Mouse (Mus musculus) left cerebral cortex, adult 9 months (tissue): ENCODE results near the gene Oas1d.
"Not testable (repeated sequence)": the region's sequence is repeated elsewhere in the genome, so short reads cannot be mapped to it uniquely, and the experiment has no call there.

Experiments
- DNase-seq, 2 experiments: peaks; one replicate each; pipeline ENCODE4 v3.0.0; 2022; ENCODE audit warnings: low spot score in 2 of 2

Oas1d gene

DNA sequence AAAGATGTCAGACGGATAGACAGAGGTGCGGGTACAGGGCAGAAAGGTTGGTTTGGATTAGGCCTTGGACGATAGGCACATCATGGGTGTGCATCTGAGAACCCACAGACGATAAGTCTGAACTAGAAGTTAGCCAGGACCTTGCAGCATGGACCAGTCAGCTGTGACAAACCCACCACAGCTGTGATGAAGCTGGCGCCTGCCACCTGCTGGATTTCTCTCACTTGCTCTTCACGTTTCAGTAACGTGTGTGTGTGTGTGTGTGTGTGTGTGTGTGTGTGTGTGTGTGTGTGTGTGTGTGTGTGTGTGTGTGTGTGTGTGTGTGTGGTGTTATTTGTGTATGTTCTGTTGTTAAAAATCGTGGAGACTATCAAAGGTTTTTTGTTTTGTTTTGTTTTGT lies at the start of gene Oas1d:
Oas1d (plus strand) TSS at position 333 of the 400 bp plus-strand sequence.
- DNase-seq, result not testable (repeated sequence)

DNA sequence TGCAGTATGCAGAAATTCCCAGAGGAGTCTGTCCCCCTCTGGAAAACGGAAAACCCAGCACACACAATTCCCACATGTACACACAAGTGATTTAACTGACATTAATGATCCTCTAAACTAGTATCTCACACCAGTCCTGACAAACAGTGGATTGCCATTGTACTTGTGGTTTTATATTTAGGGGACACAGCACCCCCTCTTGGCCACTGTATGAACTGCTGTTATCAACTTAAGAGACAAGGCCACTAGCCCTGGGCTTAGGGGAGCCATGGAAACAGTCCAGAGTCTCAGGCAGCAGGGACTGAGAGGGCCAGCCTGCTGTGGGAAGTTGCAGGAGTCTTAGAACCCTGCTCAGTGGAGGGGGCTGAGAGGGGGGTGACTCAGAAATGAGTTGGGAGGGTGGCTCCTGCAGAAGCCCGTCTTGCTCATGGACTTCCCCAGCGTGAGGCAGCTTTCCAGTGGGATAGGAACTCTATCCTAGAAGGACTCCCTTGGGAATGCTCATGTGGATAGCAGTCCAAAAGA lies 48.9 kb upstream of the Oas1d start:
- no peak for DNase-seq

DNA sequence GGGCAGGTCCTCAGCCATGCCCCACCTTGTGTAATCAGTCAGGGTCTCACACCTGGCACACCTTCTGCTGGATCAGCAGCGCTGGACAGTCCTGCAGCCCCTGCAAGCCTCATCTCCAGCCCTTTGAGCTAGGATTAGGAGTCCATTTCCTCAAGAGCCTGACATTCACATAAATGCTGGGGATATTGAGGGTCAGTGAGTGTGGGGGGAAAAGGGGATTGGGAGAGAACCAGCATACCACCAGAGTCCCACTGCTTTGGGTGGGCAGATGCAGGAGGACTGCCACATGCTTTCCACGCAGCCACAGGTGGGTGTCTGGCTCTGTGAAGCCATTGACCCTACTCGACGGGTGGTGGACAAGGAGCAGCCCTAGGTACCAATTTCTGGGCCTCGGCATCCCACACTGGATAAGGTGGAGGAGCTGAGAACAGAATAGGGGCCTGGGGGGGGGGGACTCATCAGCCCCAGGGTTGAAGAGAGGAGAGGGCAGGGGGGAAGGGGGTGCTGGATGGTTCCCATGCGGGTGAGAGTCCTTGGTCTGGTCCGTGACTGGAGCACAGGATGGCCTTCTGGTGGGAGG lies 44.8 kb upstream of the Oas1d start:
- DNase-seq, result no peak

DNA sequence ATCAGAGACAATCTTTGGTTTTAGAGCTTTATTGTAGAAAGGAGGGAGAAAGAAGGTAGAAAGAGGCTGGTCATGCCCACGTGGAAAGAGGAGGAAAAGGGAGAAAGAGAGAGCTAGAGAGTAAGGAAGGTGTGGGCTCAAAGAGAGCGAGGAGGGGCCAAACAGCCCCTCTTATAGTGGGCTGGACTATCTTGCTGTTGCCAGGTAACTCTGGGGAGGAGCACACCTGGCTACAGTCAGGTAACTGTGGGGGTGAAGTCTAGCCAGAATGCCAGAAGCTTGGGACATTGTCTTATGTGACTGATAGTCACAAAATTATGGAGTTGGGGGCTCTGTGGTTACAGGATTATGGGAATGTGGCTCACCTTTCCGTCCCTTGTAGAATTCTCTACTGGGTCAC lies 44.3 kb upstream of the Oas1d start:
- no peak for DNase-seq

DNA sequence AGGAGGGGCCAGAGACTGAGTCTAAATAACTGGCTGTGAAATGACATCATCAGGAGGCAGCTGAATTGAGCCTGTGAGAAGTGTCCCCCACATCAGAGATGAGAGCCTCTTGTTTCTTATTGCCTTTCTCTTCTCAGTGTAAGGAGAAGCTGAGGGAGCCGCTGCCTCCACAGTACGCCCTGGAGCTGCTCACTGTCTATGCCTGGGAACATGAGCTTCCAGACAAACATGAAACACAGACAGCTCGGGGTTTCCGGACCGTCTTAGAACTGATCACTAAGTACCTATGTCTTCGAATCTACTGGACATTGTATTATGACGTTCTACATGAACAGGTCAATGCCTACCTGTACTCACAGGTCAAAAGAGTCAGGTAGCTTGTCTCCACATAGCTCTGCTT lies 43.6 kb upstream of the Oas1d start:
- DNase-seq, result peak in 1 of 2 experiments; percentile 11

DNA sequence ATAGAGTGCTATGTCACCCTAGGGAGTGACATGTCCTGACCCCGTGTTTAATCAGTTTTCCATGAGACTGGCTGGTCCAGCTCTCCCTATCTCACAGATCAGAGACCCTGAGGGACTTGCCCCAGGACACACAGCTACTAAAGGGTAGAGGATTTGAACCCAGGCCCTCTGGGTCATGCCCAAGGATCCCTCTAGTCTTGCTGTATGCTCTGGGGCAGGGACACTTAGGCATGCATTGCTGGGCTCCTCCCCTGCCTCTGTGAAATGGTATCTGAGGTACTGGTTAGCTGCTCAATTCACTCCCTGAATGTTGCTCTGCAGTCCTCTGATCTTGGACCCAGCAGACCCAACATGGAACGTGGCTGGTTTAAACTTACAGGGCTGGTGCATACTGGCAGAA lies 42.9 kb upstream of the Oas1d start:
- DNase-seq, result no peak

DNA sequence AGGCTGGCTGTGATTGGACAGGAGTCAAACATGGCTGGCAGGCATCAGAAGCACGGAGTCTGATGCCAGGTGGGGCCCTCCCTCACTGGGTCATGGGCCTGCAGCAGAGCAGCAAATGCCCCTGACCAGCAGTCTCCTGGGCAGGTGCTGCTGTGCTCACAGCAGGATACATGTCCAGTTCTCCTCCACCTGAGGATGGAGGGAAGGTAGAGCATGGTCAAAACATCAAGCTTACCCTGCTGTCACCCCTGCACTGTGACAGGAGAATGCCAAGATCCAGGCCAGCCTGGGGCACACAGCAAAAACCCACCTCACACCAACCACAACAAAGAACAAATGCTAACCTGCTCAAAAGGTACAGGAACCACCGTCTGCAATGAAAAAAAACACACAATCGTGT lies 37.5 kb upstream of the Oas1d start:
- not testable (repeated sequence) for DNase-seq

DNA sequence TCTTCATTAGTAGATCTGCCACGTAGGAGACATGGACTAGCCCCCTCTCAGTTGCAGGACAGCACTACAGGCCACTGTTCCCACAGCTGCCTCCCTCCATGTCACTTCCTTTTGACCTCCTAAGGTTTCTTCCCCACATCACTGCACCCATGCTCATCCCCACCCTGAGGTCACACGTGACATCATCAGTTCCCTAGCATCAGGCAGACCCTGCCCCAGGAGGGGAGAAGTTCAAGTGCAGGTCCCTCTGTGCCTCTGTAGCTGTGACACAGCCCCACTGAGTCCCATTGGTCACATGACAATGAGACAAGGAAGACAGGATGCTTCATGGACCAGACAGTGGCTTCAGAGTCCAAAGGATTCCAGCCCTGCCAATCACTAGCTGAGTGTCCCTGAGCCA lies 36.9 kb upstream of the Oas1d start:
- not testable (repeated sequence) for DNase-seq

DNA sequence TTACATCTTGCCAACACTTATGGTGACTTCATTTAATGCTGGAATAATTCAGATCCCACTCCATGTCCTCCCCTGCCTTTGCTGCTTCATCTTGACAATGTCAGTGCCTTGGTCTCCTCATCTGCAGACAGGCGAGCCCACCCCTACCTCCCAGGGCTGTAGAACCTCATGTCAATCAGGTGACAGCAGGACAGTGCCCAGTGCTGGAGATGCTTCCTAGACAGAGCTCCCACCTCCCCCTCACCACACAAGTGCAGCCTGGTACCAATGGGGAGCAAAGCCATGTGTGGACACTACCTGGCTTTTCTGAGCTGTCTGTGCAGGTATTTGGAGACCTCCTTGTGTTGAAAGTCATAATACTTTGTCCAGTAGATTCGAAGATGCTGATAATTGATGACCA lies 35.5 kb upstream of the Oas1d start:
- not testable (repeated sequence) for DNase-seq

DNA sequence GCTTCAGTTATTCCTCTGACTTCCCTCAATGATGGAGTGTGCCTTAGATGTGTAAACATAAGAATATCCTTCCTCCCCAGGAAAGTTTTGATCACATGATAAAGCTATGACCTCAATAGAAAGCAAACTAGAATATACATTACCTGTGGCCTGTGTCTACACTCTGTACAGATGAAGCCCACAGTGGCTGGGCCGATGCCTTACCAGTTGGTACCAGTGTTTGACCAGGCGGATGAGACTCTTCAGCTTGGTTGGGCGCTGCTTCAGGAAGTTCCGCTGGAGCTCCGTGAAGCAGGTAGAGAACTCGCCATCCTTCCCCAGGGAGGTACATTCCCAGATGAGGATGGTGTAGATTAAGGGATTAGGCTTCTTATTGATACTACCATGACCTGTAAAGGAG lies 32.7 kb upstream of the Oas1d start:
- DNase-seq, result not testable (repeated sequence)

DNA sequence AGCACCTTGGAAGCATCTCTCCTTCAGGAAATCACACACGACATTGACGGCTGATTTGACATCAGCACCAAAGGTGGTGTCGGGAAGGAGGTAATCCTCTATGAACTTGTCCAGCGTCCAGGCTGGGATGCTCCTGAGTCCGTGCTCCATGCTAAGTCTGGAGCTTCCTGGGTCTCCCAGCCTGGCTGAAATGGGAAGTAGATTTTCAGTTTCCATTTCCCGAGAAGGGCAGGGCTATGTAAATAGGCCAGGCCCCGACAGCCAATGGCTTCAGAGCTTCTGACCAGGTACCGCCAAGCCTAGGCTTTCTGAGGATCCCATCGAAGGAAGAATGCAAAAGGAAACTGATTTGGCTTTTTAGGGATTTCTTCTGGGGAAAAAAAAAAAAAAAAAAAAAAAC lies 26.9 kb upstream of the Oas1d start, which contains the start of gene Oas1g:
Oas1g (minus strand) TSS at position 201 of the 400 bp plus-strand sequence.
- DNase-seq, result not testable (repeated sequence)

DNA sequence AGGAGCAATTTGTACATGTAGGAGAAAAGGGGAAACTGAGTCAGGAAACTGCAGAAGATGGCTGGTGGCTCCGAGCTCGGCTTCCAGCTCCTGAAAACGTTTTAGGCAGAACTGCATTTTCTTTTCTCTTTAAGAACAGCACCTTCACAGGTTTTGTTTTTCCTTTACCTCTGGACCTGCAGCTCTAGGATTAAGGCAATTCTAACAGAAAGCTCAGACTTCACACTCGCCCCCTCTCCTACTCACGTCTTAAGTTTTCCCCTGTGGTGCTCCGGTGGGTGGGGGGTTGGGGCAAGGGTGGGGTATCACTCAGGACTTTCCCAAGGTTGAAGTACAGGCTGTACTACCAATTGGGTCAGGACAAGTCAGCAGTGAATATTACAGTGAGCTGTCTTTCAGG lies 26.5 kb upstream of the Oas1d start:
- no peak for DNase-seq

DNA sequence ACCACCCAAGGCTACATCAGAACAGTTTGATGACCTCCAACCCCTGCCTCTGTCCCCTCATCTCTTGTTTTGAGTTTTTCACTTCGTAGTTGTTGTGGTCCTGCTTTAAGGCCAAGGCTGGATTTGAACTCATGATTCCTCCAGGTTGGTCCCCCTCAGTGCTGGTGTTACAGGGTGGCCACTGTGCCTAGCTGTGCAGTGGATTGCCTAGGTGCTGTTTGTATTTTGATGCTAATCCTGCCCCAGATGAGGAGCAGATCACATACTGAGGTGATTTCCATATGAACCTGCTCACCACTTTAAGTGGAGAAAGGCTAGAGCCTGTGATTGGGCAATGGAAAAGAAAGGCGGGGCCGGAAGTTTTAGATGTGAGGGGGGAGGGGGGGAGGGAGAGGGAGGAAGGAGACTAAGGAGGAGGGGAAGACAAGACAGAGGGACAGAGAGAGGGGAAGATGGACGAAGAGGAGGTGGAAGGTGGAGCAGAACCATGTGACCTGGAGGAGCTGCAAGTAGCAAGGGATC lies 26.0 kb upstream of the Oas1d start:
- DNase-seq, result not testable (repeated sequence)

DNA sequence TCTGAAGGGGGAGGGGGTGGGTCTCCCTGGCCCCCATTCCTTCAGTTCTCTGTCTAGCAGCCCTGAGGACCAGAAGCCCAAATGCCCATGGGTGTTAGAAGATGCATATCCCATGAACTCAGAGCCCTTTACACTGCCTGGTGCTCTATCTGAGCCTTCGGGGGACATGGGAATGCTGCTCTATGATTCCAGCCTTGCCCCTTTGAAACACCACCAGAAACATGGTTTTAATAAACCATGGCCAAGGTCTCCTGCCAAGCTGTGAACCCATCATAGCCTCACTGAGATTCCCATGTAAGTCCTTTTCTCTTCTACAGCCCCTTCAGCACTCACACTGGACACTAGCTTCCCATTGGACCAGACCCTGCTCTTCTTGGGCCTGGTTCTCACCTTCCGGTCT lies 24.3 kb upstream of the Oas1d start:
- no peak for DNase-seq

DNA sequence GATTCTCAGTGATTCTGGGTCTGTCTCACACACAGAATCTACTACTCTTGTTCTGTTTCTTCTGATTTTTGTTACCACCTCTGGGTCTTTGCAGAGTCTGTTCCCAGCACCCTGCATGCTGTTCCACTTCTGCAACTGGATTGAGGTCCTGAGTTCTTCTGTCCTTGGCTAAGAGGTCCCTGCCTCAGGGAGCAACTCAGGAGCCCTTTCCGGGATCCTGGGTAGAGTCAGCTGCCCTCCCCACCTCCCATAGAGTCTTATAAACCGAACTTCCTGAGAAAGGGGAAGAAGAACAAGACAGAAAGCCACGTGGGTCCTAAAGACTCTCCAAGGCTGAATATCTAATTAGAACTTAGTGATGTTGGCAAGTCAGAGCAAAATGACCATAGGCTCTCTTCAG lies 23.3 kb upstream of the Oas1d start:
- DNase-seq, result no peak

DNA sequence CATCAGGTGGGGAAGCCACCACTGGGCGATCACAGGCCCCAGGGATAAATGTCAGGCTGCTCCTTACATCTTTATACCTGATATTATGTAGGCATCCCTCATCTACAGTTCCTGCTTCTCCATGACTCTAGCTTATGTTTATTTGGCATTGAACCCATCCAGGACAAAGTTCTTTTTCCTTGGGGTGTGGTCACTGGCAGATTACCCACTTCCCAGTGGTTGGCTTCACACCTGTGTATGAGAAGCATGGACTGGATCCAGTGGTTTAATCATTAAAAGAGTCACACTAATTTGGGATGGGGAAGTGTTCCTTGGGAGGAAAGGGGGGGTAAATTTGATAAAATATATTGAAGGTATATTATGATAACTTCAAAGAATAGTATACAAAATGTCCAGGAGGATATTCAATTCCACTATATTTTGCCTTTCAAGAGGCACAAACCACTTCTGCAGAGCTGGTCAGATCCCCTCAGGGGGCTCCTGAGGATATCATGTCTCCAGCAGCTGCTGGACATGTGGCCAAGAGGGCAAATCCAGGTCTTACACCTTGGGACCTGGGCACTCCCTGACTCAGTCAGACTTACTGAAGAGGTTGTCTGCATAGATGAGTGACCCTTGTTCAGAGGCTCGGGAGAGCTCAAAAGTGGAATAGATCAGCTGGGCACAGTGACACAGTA lies 22.6 kb upstream of the Oas1d start:
- not testable (repeated sequence) for DNase-seq

DNA sequence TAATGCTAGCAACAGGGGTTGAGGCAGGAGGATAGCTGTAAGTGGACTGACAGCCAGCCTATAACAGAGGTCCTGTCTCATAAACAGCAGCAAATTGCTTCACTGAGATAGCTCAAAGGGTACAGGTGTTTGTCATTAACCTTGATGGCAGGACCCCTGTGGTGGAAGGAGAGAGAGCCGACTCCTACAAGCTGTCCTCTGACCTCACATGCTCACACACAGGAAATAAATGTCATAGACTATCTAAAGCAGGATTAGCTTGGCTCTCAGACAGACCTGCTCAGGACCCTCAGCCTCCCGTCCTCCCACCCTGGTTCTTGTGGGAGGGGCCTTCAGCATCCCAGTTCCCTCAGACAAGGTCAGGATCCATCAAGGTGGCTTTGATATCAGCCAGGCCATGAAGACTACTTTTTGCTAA lies 22.1 kb upstream of the Oas1d start:
- DNase-seq, result no peak

DNA sequence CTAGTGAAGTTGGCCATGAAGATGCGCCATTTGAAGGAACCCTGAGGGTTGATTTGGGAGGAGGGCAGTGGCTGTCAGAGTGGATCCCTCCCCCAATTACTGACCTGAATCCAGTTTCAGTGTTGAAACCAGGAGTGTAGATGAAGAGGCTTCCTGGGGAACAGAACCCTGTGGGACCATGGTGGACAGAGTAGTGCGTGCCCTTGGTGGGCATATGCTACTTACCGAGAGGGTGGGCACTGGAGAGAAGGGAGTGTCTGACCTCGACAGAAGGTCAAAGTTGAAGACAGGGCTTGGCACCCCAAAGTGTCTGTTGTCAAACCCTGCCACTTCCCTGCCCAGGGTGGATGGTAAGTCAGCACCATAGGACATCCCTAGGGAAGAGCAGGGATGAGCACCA lies 20.5 kb upstream of the Oas1d start:
- DNase-seq, result not testable (repeated sequence)

DNA sequence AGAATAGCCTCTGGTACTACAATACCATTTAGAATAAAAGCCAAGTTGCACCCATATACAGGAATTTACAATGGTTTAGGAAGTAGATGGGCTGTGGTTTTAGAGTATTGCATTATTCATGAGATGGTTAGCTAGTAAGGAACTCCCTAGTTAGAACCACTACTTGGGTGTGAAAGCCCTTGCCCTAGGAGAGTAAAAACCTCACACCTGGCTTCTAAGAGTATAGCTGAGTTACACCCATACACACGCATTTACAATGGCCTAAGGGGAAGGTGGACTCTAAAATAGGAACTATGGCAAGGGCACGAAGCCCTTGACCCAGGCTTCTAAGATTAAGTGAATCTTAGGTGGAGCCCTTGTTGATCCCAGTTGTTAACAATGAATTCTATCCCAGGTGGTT lies 19.6 kb upstream of the Oas1d start:
- DNase-seq, result not testable (repeated sequence)

DNA sequence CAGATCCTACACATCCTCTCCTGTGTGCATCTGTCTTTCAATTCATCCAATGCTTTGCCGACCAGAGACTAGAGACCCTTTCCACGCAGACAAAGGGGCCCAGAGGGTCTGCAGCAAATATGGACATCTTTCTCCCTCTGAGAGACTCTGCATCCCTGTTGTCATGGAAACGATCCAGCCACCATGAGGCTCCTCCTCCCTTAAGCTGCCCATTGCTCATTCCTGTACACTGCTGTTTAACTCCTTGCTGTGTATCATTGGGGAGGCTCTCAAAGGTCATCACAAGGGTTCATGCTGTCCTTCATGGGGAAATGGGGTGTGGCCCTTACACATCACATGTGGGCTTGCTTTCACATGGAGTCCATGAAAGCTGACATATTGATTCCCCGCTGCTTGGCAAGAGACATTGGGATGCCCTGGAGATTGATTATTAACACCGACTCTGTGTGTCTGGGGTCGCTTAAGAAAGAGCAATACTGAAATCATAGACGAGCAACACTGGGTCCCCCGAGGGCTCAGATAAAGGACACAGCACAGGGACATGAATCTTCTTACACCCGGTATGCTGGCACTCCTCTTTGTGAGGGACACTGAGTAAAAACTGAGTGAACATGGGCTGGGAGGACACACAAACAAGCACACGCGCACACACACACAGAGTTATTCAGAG lies 19.0 kb upstream of the Oas1d start:
- DNase-seq, result no peak

DNA sequence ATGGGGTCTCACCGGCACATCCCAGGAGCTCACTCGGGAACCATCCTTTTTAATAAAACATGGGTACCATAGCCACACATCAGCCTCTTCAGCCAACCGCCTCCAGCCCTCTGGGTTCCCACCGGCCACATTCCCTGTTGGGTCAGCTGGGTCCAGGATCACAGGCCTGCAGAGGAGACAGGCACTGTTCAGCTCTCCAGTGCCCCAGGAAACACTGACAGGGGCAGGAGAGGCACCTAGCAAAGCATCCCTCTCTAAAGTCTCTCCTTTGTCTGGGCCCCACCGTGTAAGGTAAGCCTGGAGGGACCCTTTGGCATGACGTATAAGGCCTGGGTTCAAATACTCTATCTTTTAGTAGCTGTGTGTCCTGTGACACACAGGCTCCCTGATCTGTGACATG lies 16.0 kb upstream of the Oas1d start:
- no peak for DNase-seq

DNA sequence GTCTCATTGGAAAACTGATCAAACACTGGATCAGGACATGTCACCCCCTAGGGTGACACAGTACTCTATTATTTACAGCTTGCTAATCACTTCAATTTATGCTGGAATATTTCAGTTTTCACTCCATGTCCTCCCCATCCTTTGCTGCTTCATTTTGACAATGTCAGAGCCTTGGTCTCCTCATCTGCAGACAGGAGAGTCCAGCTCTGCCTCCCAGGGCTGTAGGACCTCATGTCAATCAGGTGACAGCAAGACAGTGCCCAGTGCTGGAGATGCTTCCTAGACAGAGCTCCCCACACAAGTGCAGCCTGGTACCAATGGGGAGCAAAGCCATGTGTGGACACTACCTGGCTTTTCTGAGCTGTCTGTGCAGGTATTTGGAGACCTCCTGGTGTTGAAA lies 15.6 kb upstream of the Oas1d start:
- DNase-seq, result no peak

DNA sequence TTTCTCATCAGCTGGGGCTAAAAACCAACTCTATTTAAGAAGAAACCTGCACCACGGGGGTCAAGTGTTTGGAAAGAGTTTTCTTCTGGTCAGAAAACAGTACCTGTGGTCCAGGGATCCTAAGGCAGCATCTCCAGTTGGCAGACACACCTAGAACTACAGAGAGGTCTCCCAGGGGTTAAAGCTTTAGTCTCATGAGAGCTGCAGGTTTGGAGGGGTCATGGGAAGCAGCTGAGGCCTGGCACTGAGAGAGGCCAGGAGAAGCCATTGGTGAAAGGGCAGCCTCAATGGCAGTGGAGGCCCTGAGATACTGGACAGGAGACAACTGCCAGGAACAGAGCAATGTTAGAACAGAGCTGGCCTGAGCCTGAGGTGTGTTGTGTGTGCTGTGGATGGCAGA lies 13.7 kb upstream of the Oas1d start:
- DNase-seq, result no peak
